20 mouse cellular contexts compared by ENCODE assay signal in genomic region chr7:98561556-98562164, GRCm38 (mm10).
A peak's percentile ranks its signal among the peaks of the same experiment; 100 is the strongest.
DNase-seq lines count a peak whose midpoint lies in the region; ATAC-seq and TF ChIP-seq lines count a peak whose summit lies in the region.
"Had no signal": no experiment of that assay in that cellular context is flagged by ENCODE, and none has a peak within 500 bp of the region (broad histone marks: within the 10 kb centered on the region; RNA-seq: fewer than 3 reads in every experiment).

No protein-coding gene starts in this region.

- no peak for TF ChIP-seq CTCF in thymus, adult 2 months (IDR thresholded peaks at IDR 0.05; ENCODE audit: borderline replicate concordance, control insufficient read depth, extremely low read depth, insufficient read depth, low read length, poor library complexity)
- no peak for TF ChIP-seq CTCF in stomach, postnatal 0 days (IDR thresholded peaks at IDR 0.05; ENCODE audit: low read depth)
- TF ChIP-seq CTCF in layer of hippocampus, adult 2 months (conservative IDR thresholded peaks at IDR 0.05): no peak

- H3K4me3 ChIP-seq in thymus, adult 2 months (ENCODE audit: control insufficient read depth, insufficient read depth, low read length): no peak overlapping the region
- no peak overlapping the region for H3K4me3 ChIP-seq in stomach, postnatal 0 days (ENCODE audit: low read depth, low read length)
- H3K4me3 ChIP-seq in layer of hippocampus, adult 2 months: no peak overlapping the region
- H3K4me3 ChIP-seq: embryonic facial prominence, embryonic 12.5 days; forebrain, embryonic 12.5 days; hindbrain, embryonic 13.5 days had no signal

- no peaks in the 10 kb centered on the region for H3K27me3 ChIP-seq in thymus, adult 2 months (ENCODE audit: control insufficient read depth, insufficient read depth, low read length)
- H3K27me3 ChIP-seq in stomach, postnatal 0 days (ENCODE audit: control insufficient read depth, insufficient read depth, low read length): no peaks in the 10 kb centered on the region
- H3K27me3 ChIP-seq: CH12.LX; embryonic facial prominence, embryonic 12.5 days; hindbrain, embryonic 13.5 days had no signal

- H3K4me1 ChIP-seq in thymus, adult 2 months (replicated peaks; ENCODE audit: control insufficient read depth, insufficient read depth, low read length): peaks cover 75% of the 10 kb centered on the region
- H3K4me1 ChIP-seq in stomach, postnatal 0 days (replicated peaks; ENCODE audit: control insufficient read depth, insufficient read depth): no peaks in the 10 kb centered on the region
- H3K4me1 ChIP-seq: embryonic facial prominence, embryonic 12.5 days; forebrain, embryonic 12.5 days; hindbrain, embryonic 13.5 days had no signal

- no peak for DNase-seq in thymus, adult 2 months
- no peak for DNase-seq in thymus, postnatal 25 days
- DNase-seq in MN1 (ENCODE audit: low spot score): peak; percentile 75
- peak; percentile 94 for DNase-seq in gonadal fat pad, adult 2 months (ENCODE audit: low read depth)
- DNase-seq in stomach, postnatal 0 days (ENCODE audit: low spot score): peak; percentile 23
- DNase-seq in layer of hippocampus, adult 2 months (ENCODE audit: low spot score in 2 of 2): no peak
- DNase-seq in gastrocnemius, adult 8-10 months (ENCODE audit: low spot score in 2 of 2): no peak
- DNase-seq: adrenal gland, postnatal 10 days; cerebellum, adult 11 months; cerebellum, adult 8-10 months; cerebellum, postnatal 14 days; gastrocnemius, postnatal 25 days; heart, adult 11 months; heart, postnatal 14 days had no signal

- WGBS in thymus, adult 2 months: 91% methylated on average over 12 of the region's 12 CpGs
- 59% methylated on average over 12 of the region's 12 CpGs for WGBS in stomach, postnatal 0 days

- H3K9ac ChIP-seq in stomach, postnatal 0 days (ENCODE audit: low read length): no peak overlapping the region
- H3K9ac ChIP-seq: embryonic facial prominence, embryonic 12.5 days; forebrain, embryonic 12.5 days; hindbrain, embryonic 13.5 days had no signal

- ATAC-seq in stomach, postnatal 0 days (ENCODE audit: low FRiP score, low TSS enrichment): peak; percentile 60; the same call in 1 of the 2 replicates
- ATAC-seq: forebrain, embryonic 16.5 days; hindbrain, postnatal 0 days had no signal

- no peak overlapping the region for H3K4me2 ChIP-seq in stomach, postnatal 0 days (replicated peaks; ENCODE audit: low read depth)
- H3K4me2 ChIP-seq: embryonic facial prominence, embryonic 12.5 days; forebrain, embryonic 12.5 days; hindbrain, embryonic 13.5 days had no signal

- H3K27ac ChIP-seq in thymus, adult 2 months (ENCODE audit: control insufficient read depth, insufficient read depth, low read length): peak overlapping the region; percentile 15
- H3K27ac ChIP-seq in stomach, postnatal 0 days (replicated peaks): no peak overlapping the region
- H3K27ac ChIP-seq in layer of hippocampus, adult 2 months: no peak overlapping the region
- H3K27ac ChIP-seq: embryonic facial prominence, embryonic 12.5 days; forebrain, embryonic 12.5 days; hindbrain, embryonic 13.5 days; hindbrain, postnatal 0 days had no signal

- H3K36me3 ChIP-seq in thymus, adult 2 months (ENCODE audit: control insufficient read depth, insufficient read depth, low read length): no peaks in the 10 kb centered on the region
- H3K36me3 ChIP-seq in stomach, postnatal 0 days (ENCODE audit: control insufficient read depth, insufficient read depth, low read length): no peaks in the 10 kb centered on the region
- H3K36me3 ChIP-seq: embryonic facial prominence, embryonic 12.5 days; forebrain, embryonic 12.5 days; hindbrain, embryonic 13.5 days had no signal

- no peak for TF ChIP-seq EP300 in stomach, postnatal 0 days (optimal IDR thresholded peaks at IDR 0.05)

- TF ChIP-seq POLR2A in thymus, adult 2 months (IDR thresholded peaks at IDR 0.05; ENCODE audit: control insufficient read depth, extremely low read depth, insufficient read depth, low read length, poor library complexity): no peak

- H3K9me3 ChIP-seq in stomach, postnatal 0 days (ENCODE audit: control insufficient read depth, low read length): no peaks in the 10 kb centered on the region
- H3K9me3 ChIP-seq: embryonic facial prominence, embryonic 12.5 days; forebrain, embryonic 12.5 days; hindbrain, embryonic 13.5 days had no signal

Comparison
In these comparisons a context has a peak if more than half of its experiments do, and no peak if none do; other contexts are left out.
1. DNase-seq: peak in MN1 (single experiment), gonadal fat pad, adult 2 months (single experiment) and stomach, postnatal 0 days (single experiment); none in thymus, adult 2 months (single experiment), thymus, postnatal 25 days (single experiment), layer of hippocampus, adult 2 months (0 of 2) and gastrocnemius, adult 8-10 months (0 of 2).